Mouse (Mus musculus): ENCODE data around the gene Rpl13a. TPM values are rescaled to one million over a fixed set of nuclear protein-coding genes. Genes with fewer than 3 reads are reported as not detected.
A peak's percentile ranks its signal among the peaks of the same experiment; 100 is the strongest.

Gene Rpl13a
- polyA plus RNA-seq, 1 experiment from 2014 or later, result 977 TPM

DNA sequence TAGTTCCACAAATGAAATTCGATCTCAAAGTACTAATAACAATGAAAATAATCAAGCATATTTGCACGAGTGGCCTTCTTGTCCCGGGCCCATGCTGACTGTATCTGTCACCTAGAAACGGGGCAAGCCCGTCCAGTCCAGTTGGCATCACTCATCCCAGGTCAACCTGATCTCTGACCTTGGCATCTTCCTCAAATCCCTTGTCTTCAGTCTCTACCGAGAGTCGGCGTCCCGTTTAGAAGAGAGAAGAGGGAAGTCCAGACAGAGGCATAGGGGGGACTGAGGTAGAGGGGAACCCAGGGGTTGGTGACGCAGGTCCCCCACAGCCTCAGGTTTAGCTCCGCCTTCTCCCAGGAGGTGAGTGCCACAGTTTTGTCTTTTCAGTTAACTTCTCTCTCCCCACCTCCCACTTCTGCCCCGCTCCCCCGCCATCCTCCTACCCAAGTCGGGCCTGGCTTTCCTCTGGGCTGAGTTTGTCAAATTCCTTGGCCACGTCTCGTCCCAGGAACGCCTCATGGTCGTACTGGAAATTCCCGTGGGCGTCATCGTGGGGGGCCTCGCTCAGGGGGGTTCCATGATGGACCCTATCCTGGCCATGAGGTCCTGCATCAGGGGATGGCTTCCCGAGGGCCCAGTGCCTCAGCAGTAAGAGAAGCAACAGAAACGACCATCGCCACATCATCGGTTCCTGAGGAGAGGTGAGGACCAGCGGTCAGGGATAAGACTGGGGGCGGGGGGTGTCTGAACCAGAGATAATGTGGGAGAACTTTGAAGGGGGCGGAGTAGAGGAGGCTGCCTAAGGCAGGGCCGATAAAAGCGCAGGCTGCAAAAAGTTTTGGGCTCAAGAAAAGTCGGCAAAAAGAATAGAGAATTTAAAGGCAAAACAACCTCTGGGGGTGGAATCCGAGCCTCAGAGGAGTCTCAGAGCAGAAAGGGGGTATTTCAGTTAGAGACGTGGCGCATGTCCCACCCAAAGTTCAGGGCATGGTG, 37.3 kb downstream of the Rpl13a start:
- peak overlapping the region; percentile 60; the same call in 1 of the 2 replicates for H3K27ac ChIP-seq
- peak overlapping the region; percentile 48 for H3K4me3 ChIP-seq
- H3K27me3 ChIP-seq, result peaks cover 3% of the 10 kb centered on the region; the same call in 1 of the 2 replicates
- peak; percentile 59 for ATAC-seq (ENCODE audit: low FRiP score)
- H3K4me1 ChIP-seq, result peaks cover 19% of the 10 kb centered on the region
- no peaks in the 10 kb centered on the region for H3K9me3 ChIP-seq (replicated peaks)
- H3K36me3 ChIP-seq, result peaks cover 22% of the 10 kb centered on the region
- peak overlapping the region; percentile 63 for H3K4me2 ChIP-seq (replicated peaks)
- 11% methylated on average over 35 of the region's 35 CpGs for WGBS
- peak overlapping the region; percentile 60 for H3K9ac ChIP-seq

DNA sequence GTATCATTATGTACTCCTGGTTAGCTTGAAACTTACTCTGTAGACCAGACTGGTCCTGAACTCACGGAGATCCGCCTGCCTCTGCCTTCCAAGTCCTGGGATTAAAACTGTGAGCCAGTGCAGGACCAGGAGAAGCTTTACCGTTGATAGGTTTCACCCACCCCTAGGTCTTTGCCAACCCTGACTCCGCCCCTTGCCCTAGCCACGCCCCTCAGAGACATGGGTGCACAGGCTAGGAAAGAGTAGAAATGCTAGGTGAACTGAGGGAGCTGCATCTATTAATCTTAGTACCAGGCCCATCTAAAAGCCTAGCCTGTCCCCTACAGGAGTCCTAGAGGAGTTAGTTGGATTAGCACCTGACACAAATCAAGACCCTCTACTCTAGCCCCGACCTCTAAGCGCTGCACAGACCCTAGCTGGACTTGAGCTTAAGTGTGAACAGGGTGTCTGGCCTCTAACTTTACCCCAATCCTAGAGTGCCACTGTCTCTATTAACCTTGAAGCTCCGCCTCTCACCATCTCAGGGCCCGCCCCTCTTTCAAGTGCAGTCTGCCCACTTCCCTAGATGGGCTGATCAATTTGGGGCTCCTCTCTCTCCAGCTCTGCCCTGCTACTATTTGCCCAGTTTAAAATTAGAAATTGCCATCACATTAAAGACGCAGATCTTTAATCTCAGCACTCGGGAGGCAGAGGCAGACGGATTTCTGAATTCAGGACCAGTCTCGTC, 38.1 kb downstream of the Rpl13a start:
- peaks cover 28% of the 10 kb centered on the region for H3K36me3 ChIP-seq
- peak overlapping the region; percentile 63 for H3K4me2 ChIP-seq (replicated peaks)
- H3K27me3 ChIP-seq, result peaks cover 3% of the 10 kb centered on the region; the same call in 1 of the 2 replicates
- peaks cover 19% of the 10 kb centered on the region for H3K4me1 ChIP-seq
- no peaks in the 10 kb centered on the region for H3K9me3 ChIP-seq (replicated peaks)
- H3K9ac ChIP-seq, result no peak overlapping the region
- H3K27ac ChIP-seq, result no peak overlapping the region
- ATAC-seq (ENCODE audit: low FRiP score), result no peak
- WGBS, result 80% methylated on average over 13 of the region's 13 CpGs
- no peak overlapping the region for H3K4me3 ChIP-seq

DNA sequence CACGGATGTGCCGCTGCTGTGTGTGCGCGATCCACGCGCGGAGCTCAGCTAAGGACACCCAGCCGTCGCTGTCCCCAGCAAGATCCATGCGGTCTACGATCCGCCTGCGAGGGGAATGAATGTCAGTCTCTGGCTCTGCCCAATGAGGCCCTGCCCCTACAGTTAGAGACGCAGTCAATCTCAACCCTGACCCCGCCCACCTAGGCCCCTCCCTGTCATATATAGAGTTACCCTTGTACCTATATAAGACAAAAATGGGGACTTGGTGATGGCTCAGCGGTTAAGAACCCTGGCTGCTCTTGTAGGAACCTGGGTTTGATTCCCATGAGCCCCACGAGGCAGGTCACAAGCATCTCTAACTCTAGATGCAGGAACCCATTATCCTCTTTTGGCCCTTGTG, 40.0 kb downstream of the Rpl13a start:
- 97% methylated on average over 17 of the region's 17 CpGs for WGBS
- Histone ChIP-seq H3K9ac (no peak overlapping the region), H3K4me2 (replicated peaks) (no peak overlapping the region), H3K27ac (no peak overlapping the region), H3K9me3 (replicated peaks) (no peaks in the 10 kb centered on the region), H3K36me3 (peaks cover 35% of the 10 kb centered on the region), H3K4me1 (peaks cover 19% of the 10 kb centered on the region), H3K27me3 (peaks cover 3% of the 10 kb centered on the region; the same call in 1 of the 2 replicates), H3K4me3 (no peak overlapping the region)
- ATAC-seq (ENCODE audit: low FRiP score), result no peak

DNA sequence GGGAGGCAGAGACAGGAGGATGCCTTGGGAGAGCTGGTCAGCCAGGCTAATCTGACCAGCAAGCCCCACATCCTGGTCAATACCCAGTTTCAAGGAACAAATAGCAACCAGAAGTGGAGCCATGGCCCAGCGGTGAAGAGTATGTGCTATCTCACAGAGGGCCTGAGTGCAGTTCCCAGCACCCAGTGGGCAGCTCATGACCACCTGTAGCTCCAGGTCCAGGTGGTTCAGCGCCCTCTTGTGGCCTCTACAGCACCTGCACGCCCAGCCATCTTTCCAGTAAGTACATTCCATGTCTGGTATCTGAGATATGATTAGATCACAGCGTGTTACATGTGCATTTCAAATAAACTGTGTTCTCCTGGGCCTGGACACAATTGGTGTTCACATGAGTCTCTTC, 42.5 kb downstream of the Rpl13a start:
- WGBS, result 77% methylated on average over 4 of the region's 4 CpGs
- Histone ChIP-seq H3K9me3 (replicated peaks) (no peaks in the 10 kb centered on the region), H3K27ac (no peak overlapping the region), H3K4me3 (no peak overlapping the region), H3K36me3 (peaks cover 46% of the 10 kb centered on the region), H3K4me2 (replicated peaks) (no peak overlapping the region), H3K27me3 (peaks cover under 1% of the 10 kb centered on the region; the same call in 1 of the 2 replicates), H3K4me1 (peaks cover 7% of the 10 kb centered on the region), H3K9ac (no peak overlapping the region)
- no peak for ATAC-seq (ENCODE audit: low FRiP score)

DNA sequence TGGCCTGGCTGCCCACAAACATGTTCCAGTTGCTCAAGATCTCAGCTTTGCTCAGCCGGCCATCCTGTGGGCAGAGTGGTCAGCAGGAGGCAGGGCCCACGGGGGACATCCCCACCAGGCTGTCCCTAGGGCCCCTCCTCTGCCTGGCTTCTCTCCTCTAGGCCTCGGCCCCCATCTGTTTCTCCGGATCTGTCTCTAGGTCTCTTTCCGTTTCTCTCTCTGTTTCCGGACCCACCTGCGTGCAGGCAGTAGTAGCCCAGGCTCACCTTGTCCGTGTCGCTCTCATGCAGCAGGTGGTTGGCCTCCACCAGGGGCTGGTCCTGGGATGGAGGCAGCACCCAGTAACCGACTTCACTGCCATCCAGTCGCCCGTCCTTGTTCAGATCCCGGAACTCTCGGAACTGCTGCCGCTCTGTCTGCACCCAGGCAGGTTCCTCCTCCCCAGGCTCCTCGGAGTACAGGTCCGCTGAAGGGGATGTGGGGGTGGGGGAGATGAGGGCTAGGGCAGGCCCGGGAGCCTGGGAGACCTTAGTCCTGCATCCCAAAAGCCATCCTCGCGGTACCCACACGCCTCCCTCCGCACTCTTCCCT, 45.2 kb downstream of the Rpl13a start:
- Histone ChIP-seq H3K27me3 (no peaks in the 10 kb centered on the region), H3K36me3 (peaks cover 44% of the 10 kb centered on the region), H3K4me2 (replicated peaks) (no peak overlapping the region), H3K27ac (no peak overlapping the region), H3K9ac (0 out of 2 replicates have a peak overlapping the region, but pooled peaks have one; percentile 14), H3K9me3 (replicated peaks) (no peaks in the 10 kb centered on the region), H3K4me3 (no peak overlapping the region), H3K4me1 (peaks cover 3% of the 10 kb centered on the region; the same call in 1 of the 2 replicates)
- no peak for ATAC-seq (ENCODE audit: low FRiP score)
- 86% methylated on average over 22 of the region's 22 CpGs for WGBS

DNA sequence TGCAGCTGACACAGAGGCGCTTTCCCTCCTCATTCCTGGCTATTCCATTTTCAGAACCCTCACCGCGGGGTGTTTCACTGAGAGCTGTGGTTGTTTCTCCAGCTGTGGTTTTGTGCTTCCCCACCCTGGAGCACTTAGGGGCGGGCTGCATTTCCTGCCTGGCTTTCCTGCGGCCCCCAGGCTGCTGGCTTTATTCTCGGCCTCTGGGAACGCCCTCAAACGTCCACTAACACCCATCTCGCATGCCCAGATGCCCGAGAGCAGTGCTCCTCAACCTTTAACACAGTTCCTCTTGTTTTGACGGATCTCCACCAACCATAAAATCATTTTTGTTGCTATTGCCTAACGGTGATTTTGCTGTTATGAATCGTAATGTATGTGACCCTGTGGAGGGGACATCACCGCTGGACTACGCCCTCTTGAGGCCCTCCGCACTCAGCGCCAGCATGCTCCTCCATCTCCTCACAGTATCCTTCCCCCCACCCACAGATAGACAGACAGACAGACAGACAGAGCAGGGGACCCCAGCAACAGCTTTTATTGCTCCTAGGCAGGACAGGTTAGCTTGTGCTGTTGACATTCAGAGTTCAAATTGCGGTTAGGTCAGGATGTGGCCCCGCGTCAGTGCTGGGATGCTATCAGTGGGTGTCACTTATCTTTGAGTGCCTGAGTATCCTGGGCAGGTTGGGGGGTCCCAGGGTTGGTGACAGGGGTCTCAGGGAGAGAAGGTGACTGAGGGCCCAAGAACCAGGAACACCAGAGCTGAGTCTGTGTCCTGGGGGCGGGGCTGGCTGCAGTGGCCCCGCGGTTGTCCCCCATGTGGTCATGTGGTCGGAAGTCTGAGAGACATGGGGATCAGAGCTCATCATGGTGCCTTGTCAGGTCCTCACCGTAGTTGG, 45.9 kb downstream of the Rpl13a start:
- Histone ChIP-seq H3K9ac (no peak overlapping the region), H3K4me2 (replicated peaks) (no peak overlapping the region), H3K9me3 (replicated peaks) (no peaks in the 10 kb centered on the region), H3K27me3 (no peaks in the 10 kb centered on the region), H3K4me3 (no peak overlapping the region), H3K4me1 (peaks cover 3% of the 10 kb centered on the region; the same call in 1 of the 2 replicates), H3K36me3 (peaks cover 39% of the 10 kb centered on the region), H3K27ac (peak overlapping the region; percentile 52)
- WGBS, result 68% methylated on average over 25 of the region's 25 CpGs
- no peak for ATAC-seq (ENCODE audit: low FRiP score)

DNA sequence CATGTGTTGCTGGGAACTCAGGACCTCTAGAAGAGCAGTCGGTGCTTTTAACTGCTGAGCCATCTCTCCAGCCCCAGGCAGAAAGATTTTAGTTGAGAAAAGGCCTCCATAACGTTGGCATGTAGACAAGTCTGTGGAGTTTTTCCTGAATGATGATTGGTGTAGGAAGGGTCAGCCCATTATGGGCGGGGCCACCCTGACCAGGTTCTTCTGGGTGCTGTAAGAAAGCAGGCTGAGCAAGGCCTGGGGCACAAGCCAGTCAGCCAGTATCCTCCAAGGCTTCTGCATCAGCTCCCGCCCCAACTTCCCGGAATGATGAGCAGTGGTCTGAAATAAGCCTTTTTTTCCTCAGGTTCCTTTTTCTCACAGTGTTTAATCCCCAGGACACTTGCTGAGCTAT, 47.5 kb downstream of the Rpl13a start:
- ATAC-seq (ENCODE audit: low FRiP score), result no peak
- H3K4me1 ChIP-seq, result peaks cover 3% of the 10 kb centered on the region; the same call in 1 of the 2 replicates
- WGBS, result 49% methylated on average over 5 of the region's 5 CpGs

DNA sequence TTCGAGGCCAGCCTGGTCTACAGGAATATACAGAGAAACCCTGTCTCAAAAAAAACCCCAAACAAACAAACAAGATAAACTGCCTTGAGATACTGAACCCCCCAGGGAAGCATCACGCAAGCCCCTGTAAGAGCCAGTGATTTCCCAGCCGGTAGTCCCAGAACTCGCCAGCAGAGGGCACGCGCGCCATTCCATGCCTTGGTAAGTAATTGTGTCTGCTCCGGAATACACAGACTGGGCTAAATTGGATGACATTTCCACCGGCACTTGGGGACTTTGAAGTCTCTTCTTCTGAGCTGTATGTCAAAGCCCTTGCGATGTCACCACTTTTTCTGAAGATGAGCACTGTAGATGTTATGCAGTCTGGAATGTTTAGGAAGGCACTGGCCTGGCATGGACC, 48.7 kb downstream of the Rpl13a start:
- peak; percentile 60 for ATAC-seq (ENCODE audit: low FRiP score)
- Histone ChIP-seq H3K36me3 (peaks cover 41% of the 10 kb centered on the region), H3K4me2 (replicated peaks) (no peak overlapping the region), H3K9ac (no peak overlapping the region), H3K27me3 (no peaks in the 10 kb centered on the region), H3K4me1 (peaks cover 3% of the 10 kb centered on the region; the same call in 1 of the 2 replicates), H3K9me3 (replicated peaks) (no peaks in the 10 kb centered on the region), H3K4me3 (no peak overlapping the region), H3K27ac (no peak overlapping the region)
- WGBS, result 1% methylated on average over 10 of the region's 10 CpGs

More for the DNA sequence above, 47.5 kb downstream of the Rpl13a start:
- H3K9ac ChIP-seq, result no peak overlapping the region
- H3K27ac ChIP-seq, result no peak overlapping the region
- H3K4me2 ChIP-seq (replicated peaks), result no peak overlapping the region
- H3K9me3 ChIP-seq (replicated peaks), result no peaks in the 10 kb centered on the region
- no peak overlapping the region for H3K4me3 ChIP-seq
- no peaks in the 10 kb centered on the region for H3K27me3 ChIP-seq
- peaks cover 38% of the 10 kb centered on the region for H3K36me3 ChIP-seq

DNA sequence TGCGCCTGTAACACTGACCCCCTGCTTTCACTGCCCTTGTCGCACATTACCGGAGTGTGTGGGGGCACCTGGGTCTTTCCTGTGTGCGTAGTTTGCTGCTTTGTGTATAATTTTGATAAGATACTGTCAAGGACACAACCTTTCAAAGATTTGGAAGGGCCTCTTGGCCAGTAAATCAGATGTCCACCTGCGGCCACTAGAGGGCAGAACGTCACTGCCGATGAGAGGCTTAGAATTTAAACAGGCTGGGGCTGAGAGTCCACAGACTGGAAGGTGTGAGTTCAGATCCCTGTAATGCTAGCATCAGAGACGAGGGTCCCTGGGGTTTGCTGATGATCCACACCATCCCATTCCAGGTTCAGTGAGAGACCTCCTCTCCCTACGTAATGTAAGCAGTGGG, 50.0 kb downstream of the Rpl13a start:
- no peak for ATAC-seq (ENCODE audit: low FRiP score)
- Histone ChIP-seq H3K9ac (no peak overlapping the region), H3K4me2 (replicated peaks) (no peak overlapping the region), H3K36me3 (peaks cover 38% of the 10 kb centered on the region), H3K4me3 (no peak overlapping the region), H3K9me3 (replicated peaks) (no peaks in the 10 kb centered on the region), H3K4me1 (peaks cover 3% of the 10 kb centered on the region; the same call in 1 of the 2 replicates), H3K27me3 (no peaks in the 10 kb centered on the region), H3K27ac (no peak overlapping the region)
- WGBS, result 42% methylated on average over 9 of the region's 9 CpGs

DNA sequence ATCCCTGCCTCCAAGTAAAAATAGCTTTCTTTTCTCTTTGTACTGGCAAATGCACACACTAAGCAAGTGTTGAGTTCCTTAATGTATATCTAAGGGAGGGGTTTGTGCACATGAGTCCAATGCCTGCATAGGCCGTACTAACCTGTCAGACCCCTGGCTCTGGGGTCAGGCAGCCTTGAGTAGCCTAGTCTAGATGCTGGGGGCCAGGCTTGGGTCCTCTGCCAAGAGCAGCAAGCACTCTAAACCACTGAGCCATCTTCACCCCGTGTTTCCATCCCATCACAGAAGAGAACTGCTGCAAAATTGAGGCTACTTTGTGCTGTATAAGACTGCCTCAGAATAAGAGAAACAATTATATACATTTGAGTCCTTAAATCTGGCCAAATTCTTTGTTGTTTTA, 50.7 kb downstream of the Rpl13a start:
- no peaks in the 10 kb centered on the region for H3K9me3 ChIP-seq (replicated peaks)
- H3K4me2 ChIP-seq (replicated peaks), result no peak overlapping the region
- H3K9ac ChIP-seq, result no peak overlapping the region
- H3K36me3 ChIP-seq, result peaks cover 31% of the 10 kb centered on the region
- H3K27me3 ChIP-seq, result no peaks in the 10 kb centered on the region
- no peak for ATAC-seq (ENCODE audit: low FRiP score)
- WGBS, result 96% methylated on average over 2 of the region's 2 CpGs
- H3K4me3 ChIP-seq, result no peak overlapping the region
- 0 out of 2 replicates have a peak, but pooled peaks cover 2% of the 10 kb centered on the region for H3K4me1 ChIP-seq
- H3K27ac ChIP-seq, result no peak overlapping the region

DNA sequence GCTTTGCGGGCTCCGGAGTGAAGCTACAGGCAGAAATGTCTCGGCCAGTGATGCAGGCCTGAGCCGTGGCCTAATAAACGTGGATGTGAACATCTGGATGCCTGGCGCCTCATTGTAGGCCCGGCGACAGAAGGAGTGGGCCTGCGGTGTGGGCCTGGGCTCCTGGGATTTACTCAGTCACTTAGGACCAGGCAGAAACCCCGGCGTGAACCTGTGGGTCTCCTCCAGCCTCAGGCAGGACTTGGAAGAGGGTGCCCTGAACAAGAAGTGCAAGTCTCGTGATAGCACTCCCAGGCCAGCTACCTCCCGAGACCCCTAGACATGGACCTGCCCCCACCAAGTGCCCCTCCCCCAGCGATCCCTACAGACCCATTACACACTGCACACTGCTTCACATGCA, 51.2 kb downstream of the Rpl13a start:
- ATAC-seq (ENCODE audit: low FRiP score), result no peak
- Histone ChIP-seq H3K36me3 (peaks cover 28% of the 10 kb centered on the region), H3K9me3 (replicated peaks) (no peaks in the 10 kb centered on the region), H3K27me3 (no peaks in the 10 kb centered on the region), H3K4me1 (no peaks in the 10 kb centered on the region), H3K9ac (no peak overlapping the region), H3K27ac (no peak overlapping the region), H3K4me3 (no peak overlapping the region), H3K4me2 (replicated peaks) (no peak overlapping the region)
- WGBS, result 90% methylated on average over 14 of the region's 14 CpGs

Measured in hindbrain, embryonic 12.5 days (tissue).